Mouse (Mus musculus): ENCODE measurements around the gene Map4k4.

The Map4k4 gene

DNA sequence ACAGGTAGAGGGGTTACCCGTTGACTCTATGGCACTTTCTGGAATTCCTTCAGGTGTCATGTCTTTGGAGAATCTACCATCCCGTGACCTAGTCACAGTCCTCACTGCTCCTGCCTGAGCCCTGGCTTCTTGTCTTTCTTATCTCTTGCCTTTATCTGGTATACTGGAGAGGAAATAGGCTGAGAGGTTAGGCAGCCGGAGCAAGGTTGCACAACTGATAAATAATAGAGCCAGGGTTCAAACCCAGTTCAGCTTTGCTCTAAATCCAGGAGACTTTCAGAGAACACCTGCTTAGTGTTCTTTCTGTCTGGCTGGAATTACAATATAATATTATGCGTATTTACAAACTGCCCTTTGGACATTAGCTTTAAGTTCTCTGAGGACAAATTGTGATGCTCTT, 2.0 kb upstream of the Map4k4 start:
- no peak for DNase-seq (ENCODE audit: inconsistent ontology term)

GRCm38 (mm10) chr1:39901063-39901811, 524 bp downstream of the Map4k4 start:
- peak; percentile 62 for DNase-seq (ENCODE audit: inconsistent ontology term)

DNA sequence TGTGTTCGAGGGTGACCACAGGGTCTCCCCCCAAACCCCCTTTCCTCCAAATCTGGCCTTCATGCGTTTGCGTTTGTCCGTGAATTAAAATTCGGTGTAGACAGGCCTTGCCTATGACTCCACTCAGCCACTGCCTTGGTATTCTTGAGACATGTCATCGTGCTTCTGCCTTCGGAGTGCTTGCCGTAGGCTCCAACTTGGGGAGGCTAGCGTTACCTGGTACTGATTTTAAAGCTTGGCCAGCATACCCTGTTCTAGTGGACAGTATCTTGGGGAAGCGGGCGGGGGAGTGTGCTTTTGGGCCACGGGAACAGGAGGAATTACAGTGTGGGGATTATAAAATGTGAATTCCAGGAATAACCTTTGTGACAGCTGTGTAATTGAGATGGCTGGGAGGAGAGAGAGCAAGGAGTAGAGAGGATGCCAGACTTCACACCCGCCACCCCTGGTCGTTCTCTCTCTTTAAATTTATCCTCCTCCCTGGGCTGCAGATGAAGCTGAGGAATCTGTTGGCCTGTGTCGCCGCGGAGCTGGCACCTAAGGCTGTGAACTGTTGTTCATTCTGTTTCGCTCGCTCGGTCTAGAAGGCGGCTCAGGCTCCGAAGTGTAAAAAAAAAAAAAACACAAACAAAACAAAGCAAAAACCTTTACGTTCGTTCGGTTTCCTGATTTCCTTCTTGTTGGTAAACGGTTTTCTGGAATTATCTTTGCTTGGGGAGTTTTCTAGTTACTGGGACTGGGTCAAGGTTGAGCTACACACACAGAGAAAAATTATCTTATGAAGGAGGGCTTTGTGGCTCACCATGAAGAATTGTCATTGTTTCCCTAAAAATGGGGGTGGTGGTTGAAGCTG, 1.4 kb downstream of the Map4k4 start:
- peak; percentile 71 for DNase-seq (ENCODE audit: inconsistent ontology term)

- DNase-seq (ENCODE audit: inconsistent ontology term) = peak; percentile 88
Observed at GRCm38 (mm10) chr1:39902704-39903151, 2.0 kb downstream of the Map4k4 start.

GRCm38 (mm10) chr1:39904720-39905119, 4.0 kb downstream of the Map4k4 start:
- no peak for DNase-seq (ENCODE audit: inconsistent ontology term)

- peak; percentile 50 for DNase-seq (ENCODE audit: inconsistent ontology term)
Observed at GRCm38 (mm10) chr1:39906921-39907320, 6.2 kb downstream of the Map4k4 start.

- no peak for DNase-seq (ENCODE audit: inconsistent ontology term)
Observed at GRCm38 (mm10) chr1:39908976-39909375, 8.3 kb downstream of the Map4k4 start.

GRCm38 (mm10) chr1:39911446-39911845, 10.7 kb downstream of the Map4k4 start:
- DNase-seq (ENCODE audit: inconsistent ontology term) = peak; percentile 41

DNA sequence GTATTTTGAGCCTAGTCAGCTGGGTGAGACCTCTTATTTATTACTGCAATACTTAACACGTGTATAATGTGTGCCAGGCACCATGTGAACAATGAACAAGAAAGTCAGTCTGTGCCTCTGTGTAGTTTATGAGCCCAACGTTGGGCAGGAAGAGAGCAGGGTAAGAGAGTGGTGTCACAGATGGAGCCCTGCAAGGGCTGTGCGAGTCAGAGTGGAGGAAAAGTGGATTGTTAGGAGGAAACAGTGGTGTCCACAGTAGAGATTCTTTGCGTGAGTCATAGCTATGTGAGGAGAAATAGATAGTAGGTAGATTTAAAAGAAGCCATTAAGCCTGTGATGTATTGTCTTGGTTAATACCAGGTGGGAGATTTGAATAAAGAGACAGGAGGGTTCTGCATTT, 12.5 kb downstream of the Map4k4 start:
- DNase-seq (ENCODE audit: inconsistent ontology term) = no peak

DNA sequence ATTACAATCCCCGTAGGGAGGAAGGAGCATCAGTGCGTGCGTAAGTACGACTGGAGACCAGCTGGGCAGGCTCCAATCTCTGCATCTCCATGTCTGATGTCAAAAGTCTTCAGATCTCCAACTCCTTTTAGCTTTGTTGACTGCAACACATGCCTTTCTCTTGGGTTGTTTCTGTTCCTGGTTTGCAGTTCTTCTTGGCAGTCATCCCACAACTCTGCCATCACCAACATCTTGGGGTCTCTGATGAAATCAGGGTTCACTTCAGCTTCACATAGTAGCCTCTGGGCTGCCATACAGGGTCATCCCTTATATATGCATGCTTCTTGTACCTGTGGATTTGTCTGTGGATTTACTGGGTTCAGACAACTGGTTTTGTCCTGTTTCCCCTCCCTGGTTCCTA, 15.4 kb downstream of the Map4k4 start:
- no peak for DNase-seq (ENCODE audit: inconsistent ontology term)

- DNase-seq (ENCODE audit: inconsistent ontology term) = no peak
Observed at GRCm38 (mm10) chr1:39917855-39918516, 17.3 kb downstream of the Map4k4 start.

DNA sequence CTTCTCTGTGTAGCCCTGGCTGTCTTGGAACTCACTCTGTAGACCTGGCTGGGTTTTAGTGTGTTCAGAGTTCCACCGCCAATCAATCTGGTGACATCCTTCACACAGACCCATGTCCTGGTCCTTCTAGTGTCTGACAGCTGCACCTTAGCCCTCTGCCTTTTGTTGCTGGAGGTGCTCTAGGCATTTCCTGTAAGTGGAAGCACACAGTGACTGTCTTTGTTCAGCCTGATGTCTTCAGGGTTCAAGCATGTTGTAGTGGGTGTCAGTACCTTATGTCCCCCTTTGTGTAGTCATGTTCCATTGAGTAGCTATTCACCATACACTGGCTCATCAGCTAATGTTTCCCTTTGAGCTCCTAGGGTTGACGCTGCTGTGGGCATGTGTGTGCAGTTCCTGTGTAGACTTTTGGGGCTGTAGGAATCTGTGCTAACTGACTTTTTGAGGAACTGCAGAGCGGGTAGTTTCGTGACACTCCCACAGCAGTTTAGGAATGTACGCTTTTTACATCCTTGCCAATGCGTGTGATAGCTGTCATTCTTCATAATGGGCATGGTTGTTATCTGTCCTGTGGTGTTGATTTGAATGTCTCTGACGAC, 17.9 kb downstream of the Map4k4 start:
- DNase-seq (ENCODE audit: inconsistent ontology term) = no peak

DNA sequence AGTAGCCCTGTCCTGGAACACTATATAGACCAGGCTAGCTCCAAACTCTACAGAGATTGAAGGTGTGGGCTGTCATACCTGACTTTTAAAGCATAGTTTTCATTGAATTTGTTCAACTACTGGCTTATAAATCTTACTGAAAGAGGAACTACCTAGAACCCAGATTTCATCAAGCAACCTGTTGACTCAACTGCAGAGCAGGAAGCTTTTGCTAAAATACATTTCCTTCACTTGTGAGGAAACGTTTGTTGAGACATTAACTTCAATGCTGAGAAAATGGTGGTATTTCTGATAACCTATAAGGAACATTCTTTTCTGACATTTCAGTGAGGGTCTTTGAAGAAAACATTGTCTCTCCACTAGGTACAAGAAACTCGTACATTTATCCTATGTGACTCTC, 19.9 kb downstream of the Map4k4 start:
- no peak for DNase-seq (ENCODE audit: inconsistent ontology term)

GRCm38 (mm10) chr1:39921996-39922395, 21.3 kb downstream of the Map4k4 start:
- no peak for DNase-seq (ENCODE audit: inconsistent ontology term)

DNA sequence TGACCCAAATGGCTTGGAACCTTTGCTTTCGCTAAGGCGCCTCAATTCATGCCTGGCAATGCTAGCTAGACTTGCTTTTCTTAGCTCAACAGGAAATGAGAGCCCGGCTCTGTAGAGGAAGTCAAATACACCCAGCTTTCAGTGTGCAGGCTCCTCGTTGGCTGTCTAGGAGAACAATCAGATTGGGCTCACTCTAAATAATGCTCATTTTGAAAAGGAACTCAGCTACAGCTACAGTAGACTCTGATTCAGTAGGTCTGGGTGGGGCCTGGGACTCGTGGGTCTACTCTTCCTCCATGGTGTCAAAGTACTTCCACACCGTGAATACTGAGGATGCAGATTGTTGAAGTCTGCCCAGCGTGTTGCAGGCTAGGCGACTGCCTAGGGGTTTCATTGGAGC, 22.0 kb downstream of the Map4k4 start:
- no peak for DNase-seq (ENCODE audit: inconsistent ontology term)

DNA sequence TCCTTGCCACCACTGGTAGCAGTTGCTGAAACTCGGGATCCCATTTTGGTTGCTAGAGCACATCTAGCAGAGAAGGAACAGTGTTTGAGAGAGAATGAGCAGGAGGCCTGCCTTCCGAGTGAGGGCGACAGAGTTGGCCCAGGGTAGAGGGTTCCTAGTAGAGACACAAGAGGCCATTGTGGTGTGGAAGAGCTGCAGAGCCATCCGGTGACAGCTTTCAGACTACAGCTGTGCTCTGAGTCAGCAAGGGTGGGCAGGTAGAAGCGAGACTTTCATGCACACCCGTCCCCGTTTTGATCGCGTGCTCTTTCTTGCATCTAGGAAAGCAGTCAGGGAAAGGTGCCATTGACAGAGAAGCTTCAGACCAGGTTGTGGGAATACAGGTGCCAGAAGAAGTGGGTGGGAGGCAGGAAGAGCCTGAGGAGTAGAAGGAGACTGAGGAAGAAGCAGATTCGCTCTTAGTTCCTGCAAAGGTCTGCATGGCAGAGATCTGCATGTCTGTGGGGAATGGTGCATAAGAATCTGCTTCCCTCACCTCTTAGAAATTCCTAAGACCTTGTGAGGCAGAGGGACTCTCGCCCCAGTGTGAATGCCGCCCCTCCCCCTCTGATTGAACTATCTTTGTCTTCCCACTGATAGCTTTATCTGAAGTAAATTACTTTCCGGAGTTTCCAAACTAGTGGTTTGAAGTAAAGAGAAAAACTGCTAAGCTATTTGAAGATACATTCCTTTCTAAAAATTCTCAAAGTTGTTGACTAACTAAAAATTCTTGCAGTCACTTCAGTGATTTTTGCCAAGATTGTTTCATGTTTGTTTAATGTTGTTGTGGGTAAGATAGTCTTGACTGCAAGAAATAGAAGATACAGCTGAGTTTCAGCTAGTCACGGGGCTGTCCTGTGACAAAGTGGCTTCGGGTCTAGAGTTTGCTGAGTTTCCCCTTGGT, 23.0 kb downstream of the Map4k4 start:
- peak; percentile 77 for DNase-seq (ENCODE audit: inconsistent ontology term)

GRCm38 (mm10) chr1:39931055-39931454, 30.3 kb downstream of the Map4k4 start:
- no peak for DNase-seq (ENCODE audit: inconsistent ontology term)

DNA sequence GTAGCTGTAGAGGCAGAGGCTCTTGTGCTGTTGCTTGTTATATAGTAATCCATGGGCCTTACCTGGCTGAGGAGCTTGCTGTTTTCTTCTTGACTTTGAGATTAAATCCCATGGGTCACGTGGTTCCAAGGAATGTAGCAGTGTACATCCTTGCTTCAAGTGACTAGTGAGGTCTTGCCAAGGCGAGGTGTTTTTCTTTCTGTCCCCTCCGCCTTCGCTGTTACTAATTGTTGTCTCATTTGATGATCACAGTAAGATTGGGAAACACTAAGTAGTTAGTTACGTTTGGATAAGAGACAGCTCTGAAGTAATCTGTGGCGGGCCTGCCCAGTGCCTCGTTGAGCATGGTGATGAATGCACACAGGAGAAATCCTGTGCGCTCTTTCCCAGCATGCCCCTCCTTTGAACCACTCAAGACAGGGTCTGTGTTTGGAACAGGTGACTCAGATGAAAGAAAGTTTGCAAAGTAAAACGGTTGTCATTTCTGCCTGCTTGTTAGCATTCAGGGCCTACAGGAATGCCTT, 31.6 kb downstream of the Map4k4 start:
- DNase-seq (ENCODE audit: inconsistent ontology term) = peak; percentile 75

- peak; percentile 56 for DNase-seq (ENCODE audit: inconsistent ontology term)
Observed at GRCm38 (mm10) chr1:39932922-39933321, 32.2 kb downstream of the Map4k4 start.

DNA sequence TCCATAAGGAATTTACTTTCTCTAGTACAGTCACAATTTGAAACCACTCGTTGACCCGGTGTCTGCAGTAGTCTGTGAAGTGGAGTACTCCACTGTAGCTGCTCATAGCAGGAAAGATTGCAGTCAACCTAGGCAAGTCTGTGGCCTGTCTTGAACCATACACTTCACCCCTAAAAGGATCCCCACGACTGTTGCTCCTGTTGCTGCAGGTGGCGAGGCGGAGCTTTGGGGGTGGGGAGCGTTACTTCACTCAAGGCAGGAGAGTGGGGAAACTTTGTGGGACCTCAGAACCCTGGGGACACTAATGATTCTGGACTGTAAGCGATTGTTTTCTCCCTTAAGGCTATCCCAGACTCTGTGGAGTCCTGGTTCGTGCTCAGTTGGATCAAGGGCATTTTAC, 34.2 kb downstream of the Map4k4 start:
- DNase-seq (ENCODE audit: inconsistent ontology term) = no peak

DNA sequence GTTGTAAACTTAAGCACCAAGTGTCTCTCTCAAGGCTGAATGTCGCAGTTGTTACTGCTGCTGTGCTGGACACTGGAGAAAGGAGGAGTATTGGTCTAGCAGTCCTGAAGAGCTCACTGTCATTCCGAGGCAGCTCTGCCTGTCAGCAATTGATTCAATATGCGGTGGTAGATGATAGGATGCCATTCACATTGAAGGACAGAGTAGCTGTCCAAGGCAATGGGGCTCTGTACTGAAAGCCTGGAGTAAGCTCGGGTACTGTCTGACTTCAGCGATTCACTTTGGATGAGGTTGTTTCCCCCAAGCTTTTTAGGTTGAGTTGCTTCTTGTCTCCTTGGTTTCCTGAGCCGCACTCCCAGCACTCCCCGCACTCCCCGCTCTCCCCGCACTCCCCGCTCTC, 34.9 kb downstream of the Map4k4 start:
- no peak for DNase-seq (ENCODE audit: inconsistent ontology term)
